Mouse (Mus musculus) thymus, adult 2 months (tissue): ENCODE data around the gene Irf2. TPM values are rescaled to one million over a fixed set of nuclear protein-coding genes. Genes with fewer than 3 reads are reported as not detected.

Experiments used
- DNase-seq: peaks from one replicate; pipeline ENCODE4 v3.0.0; 2021
- H3K27ac ChIP-seq: fragments of 200-500 bp; 2 replicates; pipeline ENCODE4 v1.5.1; 2012; ENCODE audit warnings: low read length, control low read depth; ENCODE audit not compliant: control insufficient read depth, insufficient read depth
- H3K27me3 ChIP-seq: fragments of 200-500 bp; 2 replicates; pipeline ENCODE4 v1.6.1; 2012; ENCODE audit warnings: mild to moderate bottlenecking, low read length, moderate library complexity, mixed read lengths; ENCODE audit not compliant: control insufficient read depth, insufficient read depth
- H3K36me3 ChIP-seq: fragments of 200-500 bp; 2 replicates; pipeline ENCODE4 v1.6.1; 2012; ENCODE audit warnings: mild to moderate bottlenecking, low read length, moderate library complexity; ENCODE audit not compliant: control insufficient read depth, insufficient read depth
- H3K4me1 ChIP-seq: fragments of 200-500 bp; replicated peaks from 2 replicates; pipeline ENCODE4 v1.6.1; 2012; ENCODE audit warnings: low read length; ENCODE audit not compliant: control insufficient read depth, insufficient read depth
- H3K4me3 ChIP-seq: fragments of 200-500 bp; 2 replicates; pipeline ENCODE4 v1.5.1; 2012; ENCODE audit warnings: mild to moderate bottlenecking, low read length, control low read depth, moderate library complexity; ENCODE audit not compliant: control insufficient read depth, insufficient read depth
- CTCF ChIP-seq: fragments of 200-500 bp; IDR thresholded peaks from 2 replicates; pipeline ENCODE4 v1.5.1; 2012; ENCODE audit warnings: mild to moderate bottlenecking, control low read depth, low read length, moderate library complexity, borderline replicate concordance; ENCODE audit not compliant: control insufficient read depth, poor library complexity, insufficient read depth; ENCODE audit errors: extremely low read depth
- POLR2A ChIP-seq: fragments of 200-500 bp; IDR thresholded peaks from 2 replicates; pipeline ENCODE4 v1.6.1; 2012; ENCODE audit warnings: mild to moderate bottlenecking, low read length, control low read depth, moderate library complexity; ENCODE audit not compliant: control insufficient read depth, poor library complexity, insufficient read depth; ENCODE audit errors: extremely low read depth
- WGBS: fragments of 180-500 bp; shearing (Covaris S2); methylation state at CpG from one replicate; pipeline ENCODE4 v1.1.7; 2018; 5-methylcytosine and 5-hydroxymethylcytosine counted together
- polyA plus RNA-seq: library from polyadenylated mRNA; depleted of rRNA; stranded (reverse); fragments of >200 nt; gene quantifications from 2 replicates; pipeline ENCODE4 v1.2.3, GENCODE M21; 2012

Gene Irf2
- polyA plus RNA-seq, 1 experiment = 29.8 TPM

- peak overlapping the region; percentile 37; the same call in 1 of the 2 replicates for H3K4me3 ChIP-seq
- H3K4me1 ChIP-seq = peaks cover 24% of the 10 kb centered on the region
- WGBS = 21% methylated on average over 6 of the region's 6 CpGs
- TF ChIP-seq POLR2A (no peak), CTCF (no peak)
- peak overlapping the region; percentile 67; the same call in 1 of the 2 replicates for H3K27ac ChIP-seq
- no peaks in the 10 kb centered on the region for H3K27me3 ChIP-seq
- no peaks in the 10 kb centered on the region for H3K36me3 ChIP-seq
- DNase-seq = no peak
These were observed 25.7 kb upstream of the Irf2 start for GRCm38 (mm10) chr8:46713844-46714243.

GRCm38 (mm10) chr8:46714400-46714799, 25.1 kb upstream of the Irf2 start:
- no peaks in the 10 kb centered on the region for H3K27me3 ChIP-seq
- no peak for DNase-seq
- H3K4me1 ChIP-seq = peaks cover 24% of the 10 kb centered on the region
- no peak overlapping the region for H3K4me3 ChIP-seq
- 93% methylated on average over 3 of the region's 3 CpGs for WGBS
- no peak overlapping the region for H3K27ac ChIP-seq
- H3K36me3 ChIP-seq = no peaks in the 10 kb centered on the region
- TF ChIP-seq CTCF (no peak), POLR2A (no peak)

GRCm38 (mm10) chr8:46716477-46716876, 23.1 kb upstream of the Irf2 start:
- TF ChIP-seq POLR2A (no peak), CTCF (no peak)
- no peak for DNase-seq
- H3K27ac ChIP-seq = no peak overlapping the region
- no peaks in the 10 kb centered on the region for H3K36me3 ChIP-seq
- peaks cover 28% of the 10 kb centered on the region for H3K4me1 ChIP-seq
- no peak overlapping the region for H3K4me3 ChIP-seq
- WGBS = 91% methylated on average over 11 of the region's 11 CpGs
- no peaks in the 10 kb centered on the region for H3K27me3 ChIP-seq

GRCm38 (mm10) chr8:46717170-46717569, 22.4 kb upstream of the Irf2 start:
- no peak for DNase-seq
- peaks cover 32% of the 10 kb centered on the region for H3K4me1 ChIP-seq
- H3K4me3 ChIP-seq = no peak overlapping the region
- 59% methylated on average over 6 of the region's 6 CpGs for WGBS
- no peak overlapping the region for H3K27ac ChIP-seq
- H3K27me3 ChIP-seq = no peaks in the 10 kb centered on the region
- H3K36me3 ChIP-seq = no peaks in the 10 kb centered on the region
- TF ChIP-seq POLR2A = no peak
- no peak for TF ChIP-seq CTCF

- peaks cover 33% of the 10 kb centered on the region for H3K4me1 ChIP-seq
- no peak for DNase-seq
- TF ChIP-seq POLR2A (no peak), CTCF (no peak)
- no peaks in the 10 kb centered on the region for H3K36me3 ChIP-seq
- WGBS = 93% methylated on average over 8 of the region's 8 CpGs
- no peak overlapping the region for H3K4me3 ChIP-seq
- H3K27ac ChIP-seq = no peak overlapping the region
- H3K27me3 ChIP-seq = no peaks in the 10 kb centered on the region
These were observed 21.2 kb upstream of the Irf2 start for GRCm38 (mm10) chr8:46718301-46718700.

- no peak for DNase-seq
- no peak overlapping the region for H3K4me3 ChIP-seq
- TF ChIP-seq CTCF (no peak), POLR2A (no peak)
- no peaks in the 10 kb centered on the region for H3K27me3 ChIP-seq
- 97% methylated on average over 5 of the region's 5 CpGs for WGBS
- H3K36me3 ChIP-seq = no peaks in the 10 kb centered on the region
- no peak overlapping the region for H3K27ac ChIP-seq
- H3K4me1 ChIP-seq = peaks cover 31% of the 10 kb centered on the region
These were observed 20.8 kb upstream of the Irf2 start for GRCm38 (mm10) chr8:46718747-46719146.

- no peaks in the 10 kb centered on the region for H3K36me3 ChIP-seq
- H3K4me3 ChIP-seq = no peak overlapping the region
- WGBS = 97% methylated on average over 4 of the region's 4 CpGs
- TF ChIP-seq CTCF (no peak), POLR2A (no peak)
- H3K27ac ChIP-seq = no peak overlapping the region
- DNase-seq = no peak
- H3K27me3 ChIP-seq = no peaks in the 10 kb centered on the region
- peaks cover 25% of the 10 kb centered on the region for H3K4me1 ChIP-seq
These were observed 18.9 kb upstream of the Irf2 start for GRCm38 (mm10) chr8:46720656-46721055.
